Mouse (Mus musculus): ENCODE results near the gene Rptn. TPM values are rescaled to one million over a fixed set of nuclear protein-coding genes. Genes with fewer than 3 reads are reported as not detected.
A peak's percentile ranks its signal among the peaks of the same experiment; 100 is the strongest.

Gene Rptn
- polyA plus RNA-seq, 1 experiment from 2014 or later: not detected

GRCm38 (mm10) chr3:93431673-93432072 lies 38.2 kb downstream of the Rptn start:
- Histone ChIP-seq H3K27ac (ENCODE audit: low read depth, low read length) (no peak overlapping the region), H3K4me2 (replicated peaks; ENCODE audit: low read depth) (no peak overlapping the region), H3K27me3 (replicated peaks; ENCODE audit: control insufficient read depth, insufficient read depth, low read length) (no peaks in the 10 kb centered on the region), H3K9me3 (ENCODE audit: control insufficient read depth) (no peaks in the 10 kb centered on the region), H3K4me3 (ENCODE audit: low read depth, low read length) (no peak overlapping the region), H3K9ac (ENCODE audit: low read depth, low read length) (no peak overlapping the region), H3K36me3 (ENCODE audit: control insufficient read depth, insufficient read depth) (no peaks in the 10 kb centered on the region), H3K4me1 (replicated peaks; ENCODE audit: control insufficient read depth, insufficient read depth, low read length) (no peaks in the 10 kb centered on the region)
- 72% methylated on average over 3 of the region's 3 CpGs for WGBS
- ATAC-seq: no peak
- no peak for TF ChIP-seq CTCF (IDR thresholded peaks at IDR 0.05; ENCODE audit: low read depth)

DNA sequence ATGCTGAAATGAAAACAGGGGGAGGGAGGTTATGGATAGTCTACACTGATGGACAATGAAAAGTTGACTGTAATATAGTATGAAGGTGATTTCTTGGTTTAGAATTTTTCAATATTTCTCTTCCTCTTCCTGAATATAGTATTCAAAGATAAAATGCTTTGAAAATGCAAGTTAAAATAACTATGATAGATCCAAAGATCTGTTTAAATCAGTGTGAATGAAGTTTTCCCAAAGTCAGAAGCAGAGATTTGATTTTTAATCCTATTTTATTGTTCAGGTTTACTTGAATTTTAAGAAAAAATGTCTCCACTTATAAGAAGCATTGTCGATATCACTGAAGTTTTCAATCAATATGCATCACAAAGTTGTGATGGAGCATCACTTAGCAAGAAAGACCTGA lies 48.5 kb downstream of the Rptn start, which contains the start of gene Tchh:
TSS of gene Tchh (plus strand) at position 301 of the 400 bp plus-strand sequence.
- H3K27me3 ChIP-seq (replicated peaks; ENCODE audit: control insufficient read depth, insufficient read depth, low read length): peaks cover 22% of the 10 kb centered on the region; the same call in 1 of the 2 replicates
- TF ChIP-seq CTCF (IDR thresholded peaks at IDR 0.05; ENCODE audit: low read depth): no peak
- H3K36me3 ChIP-seq (ENCODE audit: control insufficient read depth, insufficient read depth): no peaks in the 10 kb centered on the region
- peaks cover 7% of the 10 kb centered on the region for H3K4me1 ChIP-seq (replicated peaks; ENCODE audit: control insufficient read depth, insufficient read depth, low read length)
- 0 out of 2 replicates have a peak within 1 kb of the TSS, but pooled peaks have one; percentile 92 for H3K4me2 ChIP-seq (replicated peaks; ENCODE audit: low read depth)
- H3K9ac ChIP-seq (ENCODE audit: low read depth, low read length): no peak within 1 kb of the TSS
- peak within 1 kb of the TSS; percentile 42; the same call in 1 of the 2 replicates for H3K4me3 ChIP-seq (ENCODE audit: low read depth, low read length)
- ATAC-seq: no peak
- no peak within 1 kb of the TSS for H3K27ac ChIP-seq (ENCODE audit: low read depth, low read length)
- no peaks in the 10 kb centered on the region for H3K9me3 ChIP-seq (ENCODE audit: control insufficient read depth)
- WGBS: 91% methylated on average over 1 of the region's 1 CpGs

- H3K9ac ChIP-seq (ENCODE audit: low read depth, low read length): 0 out of 2 replicates have a peak overlapping the region, but pooled peaks have one; percentile 7
- ATAC-seq: no peak
- under 1% methylated on average over 38 of the region's 38 CpGs for WGBS
Measured at GRCm38 (mm10) chr3:93443501-93444101, 50.1 kb downstream of the Rptn start.

DNA sequence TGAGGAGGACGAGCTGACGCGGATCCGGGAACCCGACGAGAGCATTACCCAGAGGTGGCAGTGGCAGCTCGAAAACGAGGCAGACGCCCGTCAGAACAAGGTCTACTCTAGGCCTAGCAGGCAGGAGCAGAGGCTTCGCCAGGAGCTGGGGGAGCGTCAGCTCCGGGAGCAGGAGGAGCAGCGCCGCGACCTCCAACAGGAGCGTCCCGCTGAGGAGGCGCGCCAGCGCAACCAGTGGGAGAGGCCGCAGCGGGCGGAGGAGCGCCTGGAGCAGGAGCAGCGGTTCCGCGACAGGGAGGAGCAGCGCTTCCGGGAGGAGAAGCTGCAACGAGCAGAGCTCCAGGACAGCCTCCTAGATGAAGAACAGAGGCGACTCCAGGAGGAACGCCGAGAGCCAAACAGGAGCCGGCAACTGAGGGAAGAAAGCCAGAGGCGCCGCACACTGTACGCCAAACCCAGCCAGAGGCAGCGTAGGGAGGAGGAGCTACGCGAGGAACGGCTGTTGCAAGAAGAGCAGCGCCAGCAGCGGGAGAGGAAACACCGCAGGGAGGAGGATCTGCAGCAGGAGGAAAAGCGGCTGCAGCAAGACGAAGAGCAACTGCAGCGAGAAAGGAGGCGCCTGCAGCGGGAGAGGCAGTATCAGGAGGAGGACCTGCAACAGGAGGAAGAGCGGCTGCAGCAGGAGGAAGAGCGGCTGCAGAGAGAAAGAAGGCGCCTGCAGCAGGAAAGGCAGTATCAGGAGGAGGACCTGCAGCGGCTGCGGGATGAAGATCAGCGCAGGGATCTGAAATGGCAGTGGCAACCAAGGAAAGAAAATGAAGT lies 51.1 kb downstream of the Rptn start:
- peak overlapping the region; percentile 35; the same call in 1 of the 2 replicates for H3K9ac ChIP-seq (ENCODE audit: low read depth, low read length)
- ATAC-seq: peak; percentile 64

More at GRCm38 (mm10) chr3:93443501-93444101, 50.1 kb downstream of the Rptn start:
- Histone ChIP-seq H3K4me2 (replicated peaks; ENCODE audit: low read depth) (peak overlapping the region; percentile 92), H3K9me3 (ENCODE audit: control insufficient read depth) (no peaks in the 10 kb centered on the region), H3K4me1 (replicated peaks; ENCODE audit: control insufficient read depth, insufficient read depth, low read length) (peaks cover 7% of the 10 kb centered on the region), H3K36me3 (ENCODE audit: control insufficient read depth, insufficient read depth) (no peaks in the 10 kb centered on the region), H3K27me3 (replicated peaks; ENCODE audit: control insufficient read depth, insufficient read depth, low read length) (peaks cover 22% of the 10 kb centered on the region; the same call in 1 of the 2 replicates), H3K27ac (ENCODE audit: low read depth, low read length) (no peak overlapping the region), H3K4me3 (ENCODE audit: low read depth, low read length) (peak overlapping the region; percentile 42)
- TF ChIP-seq CTCF (IDR thresholded peaks at IDR 0.05; ENCODE audit: low read depth): no peak

DNA sequence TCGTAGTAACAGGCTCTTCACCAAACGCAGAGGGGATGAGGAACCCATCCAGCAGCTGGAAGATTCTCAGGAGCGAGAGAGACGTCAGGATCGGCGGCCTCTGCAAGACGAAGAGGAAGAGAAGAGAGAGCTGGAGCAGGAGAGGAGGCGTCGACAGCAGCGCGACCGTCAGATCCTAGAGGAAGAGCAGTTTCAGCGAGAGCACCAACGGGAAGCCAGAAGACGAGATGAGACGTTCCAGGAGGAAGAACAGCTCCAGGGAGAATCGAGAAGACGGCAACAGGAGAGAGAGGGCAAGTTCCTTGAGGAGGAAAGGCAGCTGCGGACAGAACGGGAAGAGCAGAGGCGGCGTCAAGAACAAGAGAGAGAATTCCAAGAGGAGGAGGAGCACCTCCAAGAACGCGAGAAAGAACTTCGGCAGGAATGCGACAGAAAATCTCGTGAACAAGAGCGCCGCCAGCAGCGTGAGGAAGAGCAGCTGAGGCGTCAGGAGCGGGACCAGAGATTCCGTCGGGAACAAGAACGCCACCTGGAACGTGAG lies 51.7 kb downstream of the Rptn start:
- Histone ChIP-seq H3K9me3 (ENCODE audit: control insufficient read depth) (no peaks in the 10 kb centered on the region), H3K4me2 (replicated peaks; ENCODE audit: low read depth) (peak overlapping the region; percentile 92), H3K4me1 (replicated peaks; ENCODE audit: control insufficient read depth, insufficient read depth, low read length) (peaks cover 7% of the 10 kb centered on the region), H3K27me3 (replicated peaks; ENCODE audit: control insufficient read depth, insufficient read depth, low read length) (peaks cover 22% of the 10 kb centered on the region; the same call in 1 of the 2 replicates), H3K36me3 (ENCODE audit: control insufficient read depth, insufficient read depth) (no peaks in the 10 kb centered on the region), H3K4me3 (ENCODE audit: low read depth, low read length) (peak overlapping the region; percentile 42), H3K27ac (ENCODE audit: low read depth, low read length) (0 out of 2 replicates have a peak overlapping the region, but pooled peaks have one; percentile 46), H3K9ac (ENCODE audit: low read depth, low read length) (peak overlapping the region; percentile 35; the same call in 1 of the 2 replicates)
- TF ChIP-seq CTCF (IDR thresholded peaks at IDR 0.05; ENCODE audit: low read depth): peak; percentile 20; the same call in 1 of the 2 replicates
- ATAC-seq: no peak
- WGBS: under 1% methylated on average over 36 of the region's 36 CpGs

More for the DNA sequence above, 51.1 kb downstream of the Rptn start:
- H3K4me1 ChIP-seq (replicated peaks; ENCODE audit: control insufficient read depth, insufficient read depth, low read length): peaks cover 7% of the 10 kb centered on the region
- peak overlapping the region; percentile 92 for H3K4me2 ChIP-seq (replicated peaks; ENCODE audit: low read depth)
- H3K4me3 ChIP-seq (ENCODE audit: low read depth, low read length): peak overlapping the region; percentile 42
- H3K36me3 ChIP-seq (ENCODE audit: control insufficient read depth, insufficient read depth): no peaks in the 10 kb centered on the region
- under 1% methylated on average over 56 of the region's 56 CpGs for WGBS
- H3K27ac ChIP-seq (ENCODE audit: low read depth, low read length): peak overlapping the region; percentile 46; the same call in 1 of the 2 replicates
- peaks cover 22% of the 10 kb centered on the region; the same call in 1 of the 2 replicates for H3K27me3 ChIP-seq (replicated peaks; ENCODE audit: control insufficient read depth, insufficient read depth, low read length)
- H3K9me3 ChIP-seq (ENCODE audit: control insufficient read depth): no peaks in the 10 kb centered on the region
- no peak for TF ChIP-seq CTCF (IDR thresholded peaks at IDR 0.05; ENCODE audit: low read depth)
